Mouse (Mus musculus) gastrocnemius, postnatal 4 days (tissue): ENCODE data around the gene Spaca3. TPM values are rescaled to one million over a fixed set of nuclear protein-coding genes. Genes with fewer than 3 reads are reported as not detected.

Source experiments
- DNase-seq, 2 experiments: peaks; one replicate each; pipeline ENCODE4 v3.0.0; 2021 to 2022; ENCODE audit warnings: low spot score in 2 of 2, mixed read lengths in 2 of 2
- total RNA-seq, 2 experiments: library from RNA; stranded (reverse); gene quantifications; 2 replicates each; pipeline ENCODE4 v1.2.3; 2021

Gene Spaca3
- total RNA-seq, 2 experiments from 2014 or later = not detected

- no peak for DNase-seq
Observed at GRCm38 (mm10) chr11:80862941-80863340, 4.8 kb downstream of the Spaca3 start.

GRCm38 (mm10) chr11:80868039-80868438 is 9.9 kb downstream of the Spaca3 start:
- DNase-seq = no peak

GRCm38 (mm10) chr11:80872509-80873474 is 14.6 kb downstream of the Spaca3 start:
- peak in 1 of 2 experiments; percentile 26 for DNase-seq

GRCm38 (mm10) chr11:80877131-80877651 is 19.0 kb downstream of the Spaca3 start:
- DNase-seq = peak in 1 of 2 experiments; percentile 18

GRCm38 (mm10) chr11:80878026-80878425 is 19.9 kb downstream of the Spaca3 start:
- DNase-seq = no peak

GRCm38 (mm10) chr11:80882229-80882810 is 24.2 kb downstream of the Spaca3 start:
- no peak for DNase-seq

GRCm38 (mm10) chr11:80884521-80885231 is 26.5 kb downstream of the Spaca3 start:
- no peak for DNase-seq

GRCm38 (mm10) chr11:80886365-80886764 is 28.2 kb downstream of the Spaca3 start:
- DNase-seq = no peak

- no peak for DNase-seq
Observed at GRCm38 (mm10) chr11:80887021-80887420, 28.9 kb downstream of the Spaca3 start.

GRCm38 (mm10) chr11:80889336-80890063 is 31.3 kb downstream of the Spaca3 start:
- DNase-seq = no peak

- no peak for DNase-seq
Observed at GRCm38 (mm10) chr11:80895853-80896252, 37.7 kb downstream of the Spaca3 start.

- DNase-seq = no peak
Observed at GRCm38 (mm10) chr11:80900555-80900954, 42.4 kb downstream of the Spaca3 start.

GRCm38 (mm10) chr11:80902664-80903063 is 44.5 kb downstream of the Spaca3 start:
- no peak for DNase-seq

- no peak for DNase-seq
Observed at GRCm38 (mm10) chr11:80903426-80903825, 45.3 kb downstream of the Spaca3 start.

- DNase-seq = no peak
Observed at GRCm38 (mm10) chr11:80904559-80904958, 46.4 kb downstream of the Spaca3 start.

GRCm38 (mm10) chr11:80906456-80906855 is 48.3 kb downstream of the Spaca3 start:
- DNase-seq = peak in 1 of 2 experiments; percentile 61

GRCm38 (mm10) chr11:80907820-80908219 is 49.7 kb downstream of the Spaca3 start:
- no peak for DNase-seq

GRCm38 (mm10) chr11:80912721-80913120 is 54.6 kb downstream of the Spaca3 start:
- DNase-seq = no peak

GRCm38 (mm10) chr11:80913408-80914024 is 55.4 kb downstream of the Spaca3 start:
- no peak for DNase-seq
